Mouse (Mus musculus): Measurements from ENCODE around the gene Ift140. TPM values are rescaled to one million over a fixed set of nuclear protein-coding genes. Genes with fewer than 3 reads are reported as not detected.
A peak's percentile ranks its signal among the peaks of the same experiment; 100 is the strongest.
"Not testable (repeated sequence)": the region's sequence is repeated elsewhere in the genome, so short reads cannot be mapped to it uniquely, and the experiment has no call there.

Gene Ift140
- total RNA-seq, 2 experiments from 2014 or later: 25.6 to 30.1 TPM

GRCm38 (mm10) chr17:25114908-25115645 is 99.2 kb downstream of the Ift140 start:
- no peak for DNase-seq (ENCODE audit: low spot score in 2 of 2)

DNA sequence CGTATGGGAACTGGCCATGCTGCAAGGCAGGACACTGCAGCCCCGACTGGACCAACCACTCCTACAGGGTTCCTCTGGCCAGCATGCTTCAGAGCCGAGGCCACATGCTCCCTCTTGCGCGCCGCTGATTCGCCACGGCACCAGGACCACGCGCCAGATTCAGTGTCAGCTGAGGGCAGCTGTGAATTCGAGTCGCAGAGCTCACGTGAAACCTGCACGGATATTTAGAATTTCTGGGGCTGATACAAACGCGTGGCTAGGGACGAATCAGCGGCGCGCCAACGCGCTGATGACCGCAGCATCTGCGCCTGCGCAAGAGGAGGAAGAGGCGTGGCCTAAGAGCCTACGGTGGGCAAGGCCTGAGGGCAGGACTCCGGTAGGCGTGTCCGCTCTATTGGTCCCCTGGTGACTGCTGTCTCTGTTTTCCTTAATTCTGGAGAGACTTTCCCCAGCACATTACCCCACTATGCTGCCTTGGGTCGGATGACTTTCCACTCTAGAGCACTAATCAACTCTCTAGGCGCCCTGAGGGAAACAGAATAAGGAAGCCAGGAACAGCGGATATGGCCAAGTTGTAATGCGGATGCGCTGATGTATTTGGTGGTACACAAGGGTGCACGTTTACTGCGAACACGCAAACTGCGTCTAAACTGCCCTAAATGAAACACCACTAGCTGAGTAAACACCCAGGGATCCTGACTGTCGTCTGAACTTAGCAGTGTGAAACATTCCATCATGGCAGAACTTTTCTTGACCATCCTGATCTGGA is 100.0 kb downstream of the Ift140 start, which contains the start of gene Telo2:
Telo2 (minus strand) TSS at position 304 of the 769 bp plus-strand sequence.
- peak; percentile 94 for DNase-seq (ENCODE audit: low spot score in 2 of 2)

DNA sequence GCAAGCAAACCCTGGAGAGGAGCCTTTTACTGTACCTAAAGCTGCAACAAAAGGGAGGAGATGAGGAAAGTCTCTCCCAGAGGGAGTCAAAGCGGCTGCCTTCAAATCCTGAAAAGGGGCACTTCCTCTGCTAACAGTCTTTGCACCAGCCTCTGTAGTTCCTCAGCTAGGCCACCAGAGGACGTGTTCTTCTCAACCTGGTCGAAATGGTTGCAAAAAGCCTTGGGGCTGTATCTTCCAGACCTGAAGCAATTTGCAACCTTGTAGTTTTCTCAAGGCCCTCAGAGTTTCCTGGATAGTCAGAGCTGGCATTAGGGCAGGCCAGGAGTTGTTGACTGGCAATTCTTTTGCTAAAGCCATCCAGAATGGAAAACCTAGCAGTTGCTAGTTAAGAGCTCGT is 101.4 kb downstream of the Ift140 start:
- no peak for DNase-seq (ENCODE audit: low spot score in 2 of 2)

DNA sequence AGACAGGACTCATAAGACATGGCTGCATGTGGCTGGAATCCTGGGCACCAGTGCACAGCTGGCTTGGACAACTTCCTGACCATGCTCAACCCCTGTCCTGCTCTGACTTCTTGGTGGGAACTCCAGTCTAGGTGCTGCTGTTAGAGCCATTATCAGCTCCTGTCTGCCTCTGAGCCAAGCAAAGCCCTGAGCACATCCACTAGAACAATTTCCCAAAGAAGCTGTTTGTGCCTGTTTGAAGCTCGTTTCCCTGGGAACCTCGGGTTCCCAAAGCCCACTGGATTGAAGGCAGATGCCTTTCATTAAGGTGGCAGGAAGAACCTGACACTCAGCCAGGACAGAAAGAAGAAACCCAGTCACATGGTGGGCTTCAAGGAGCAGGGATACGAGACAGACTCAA is 104.5 kb downstream of the Ift140 start, which contains the start of gene Ptx4:
Ptx4 (plus strand) TSS at position 355 of the 400 bp plus-strand sequence.
- no peak for DNase-seq (ENCODE audit: low spot score in 2 of 2)

- no peak for DNase-seq (ENCODE audit: low spot score in 2 of 2)
Measured at GRCm38 (mm10) chr17:25123979-25124378, 108.1 kb downstream of the Ift140 start.

- DNase-seq (ENCODE audit: low spot score in 2 of 2): not testable (repeated sequence)
Measured at GRCm38 (mm10) chr17:25125442-25126060, 109.7 kb downstream of the Ift140 start.

- DNase-seq (ENCODE audit: low spot score in 2 of 2): no peak
Measured at GRCm38 (mm10) chr17:25127079-25127478, 111.2 kb downstream of the Ift140 start.

- no peak for DNase-seq (ENCODE audit: low spot score in 2 of 2)
Measured at GRCm38 (mm10) chr17:25127681-25128080, 111.8 kb downstream of the Ift140 start.

- DNase-seq (ENCODE audit: low spot score in 2 of 2): no peak
Measured at GRCm38 (mm10) chr17:25130060-25130459, 114.2 kb downstream of the Ift140 start.

DNA sequence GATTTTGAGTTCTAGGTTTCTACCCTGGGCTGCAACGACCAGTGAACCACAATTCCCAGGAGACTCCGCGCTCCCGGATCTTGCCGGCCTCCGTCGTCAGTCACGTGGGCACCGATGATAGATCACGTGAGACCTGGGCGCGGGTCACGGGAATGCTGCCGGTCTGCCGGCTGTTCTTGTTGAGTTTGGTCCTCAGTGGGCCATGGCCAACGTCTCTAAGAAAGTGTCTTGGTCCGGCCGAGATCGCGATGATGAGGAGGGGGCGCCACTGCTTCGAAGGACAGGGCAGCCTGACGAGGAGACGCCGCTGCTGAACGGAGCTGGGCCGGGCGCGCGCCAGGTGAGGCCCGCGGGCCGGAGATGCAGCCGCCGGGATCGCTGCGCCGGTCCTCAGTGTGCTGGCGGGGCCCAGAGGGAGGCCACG is 117.4 kb downstream of the Ift140 start, which contains the start of gene Clcn7:
Clcn7 (plus strand) TSS at position 117 of the 424 bp plus-strand sequence.
- DNase-seq (ENCODE audit: low spot score in 2 of 2): peak; percentile 92 to 93

- DNase-seq (ENCODE audit: low spot score in 2 of 2): no peak
Measured at GRCm38 (mm10) chr17:25135622-25136021, 119.7 kb downstream of the Ift140 start.

DNA sequence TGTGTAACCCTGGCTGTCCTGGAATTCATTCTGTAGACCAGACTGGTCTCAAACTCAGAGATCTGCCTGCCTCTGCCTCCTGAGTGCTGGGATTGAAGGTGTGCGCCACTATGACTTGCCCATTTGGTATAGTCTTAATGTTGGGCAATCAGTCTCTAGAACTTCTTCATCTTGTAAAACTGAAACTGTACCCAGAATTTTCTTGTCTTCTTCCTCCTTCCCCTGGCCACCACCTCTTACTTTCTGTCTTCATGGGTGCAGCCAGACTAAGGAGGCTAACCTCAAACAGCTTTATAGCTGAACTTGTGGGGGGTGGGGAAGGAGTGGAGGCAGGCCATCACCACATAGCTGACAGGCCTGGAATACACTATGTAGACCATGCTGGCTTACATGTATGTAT is 122.9 kb downstream of the Ift140 start:
- DNase-seq (ENCODE audit: low spot score in 2 of 2): no peak

DNA sequence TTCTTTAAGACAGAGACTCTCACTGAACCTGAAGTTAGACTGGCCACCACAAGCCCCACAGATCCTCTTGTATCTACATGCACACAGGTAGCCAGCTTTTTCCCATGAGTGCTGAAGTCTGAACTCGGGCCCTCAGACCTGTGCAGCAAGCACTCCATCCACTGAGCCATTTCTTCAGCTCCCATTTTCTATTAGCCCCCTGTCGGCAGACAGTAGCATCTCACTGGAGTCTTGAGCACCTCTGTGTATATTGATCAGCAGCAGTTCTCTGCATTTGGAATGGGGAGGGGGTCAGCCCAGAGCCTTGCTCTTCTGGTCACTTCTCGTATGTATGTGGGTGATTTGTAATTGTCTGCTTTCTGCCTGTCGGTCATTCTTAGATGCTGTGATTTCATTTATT is 124.1 kb downstream of the Ift140 start:
- DNase-seq (ENCODE audit: low spot score in 2 of 2): no peak

Other genes starting within 250 kb of the Ift140 start
- not detected for gene Meiob, start 211.8 kb upstream of the Ift140 start, total RNA-seq (2021)
- gene Hagh, start 175.9 kb upstream of the Ift140 start, total RNA-seq (2021): 10 to 100 TPM; 81.5 to 87.7 TPM
- 10 to 100 TPM; 15.6 to 16.2 TPM for gene Fahd1, start 165.7 kb upstream of the Ift140 start, total RNA-seq (2021)
- not detected for gene Igfals, start 150.1 kb upstream of the Ift140 start, total RNA-seq (2021)
- gene Nubp2, start 129.7 kb upstream of the Ift140 start, total RNA-seq (2021): 10 to 100 TPM; 40.4 to 40.5 TPM
- 10 to 100 TPM; 36.4 to 36.9 TPM for gene Spsb3, start 129.4 kb upstream of the Ift140 start, total RNA-seq (2021)
- gene Eme2, start 121.0 kb upstream of the Ift140 start, total RNA-seq (2021): 10 to 100 TPM; 61.6 to 62.1 TPM
- gene Mrps34, start 121.0 kb upstream of the Ift140 start, total RNA-seq (2021): 10 to 100 TPM; 74.1 to 77.8 TPM
- 10 to 100 TPM; 40.8 to 44.2 TPM for gene Nme3, start 119.6 kb upstream of the Ift140 start, total RNA-seq (2021)
- 100 to 1,000 TPM; 276 to 287 TPM for gene Mapk8ip3, start 79.1 kb upstream of the Ift140 start, total RNA-seq (2021)
- 10 to 100 TPM; 13.0 to 14.1 TPM for gene Jpt2, start 55.4 kb upstream of the Ift140 start, total RNA-seq (2021)
- 10 to 100 TPM; 27.2 to 28.9 TPM for gene Cramp1l, start 297 bp upstream of the Ift140 start, total RNA-seq (2021)
- gene Tmem204, start 67.5 kb downstream of the Ift140 start, total RNA-seq (2021): 1 to 10 TPM; 7.4 to 7.9 TPM
- gene Telo2, start 99.9 kb downstream of the Ift140 start, total RNA-seq (2021): 10 to 100 TPM; 36.5 to 43.3 TPM
- gene Ptx4, start 104.7 kb downstream of the Ift140 start, total RNA-seq (2021): 1 to 10 TPM in 1 of 2 experiments, under 1 TPM in 1; 0.89 to 1.4 TPM
- gene Clcn7, start 117.3 kb downstream of the Ift140 start, total RNA-seq (2021): 10 to 100 TPM; 40.3 to 46.5 TPM
- under 1 TPM in 1 of 2 experiments, not detected in 1; 0.18 TPM for gene Ccdc154, start 146.4 kb downstream of the Ift140 start, total RNA-seq (2021)
- not detected for gene Gm38655, start 159.4 kb downstream of the Ift140 start, total RNA-seq (2021)
- 10 to 100 TPM; 18.2 to 19.0 TPM for gene BC003965, start 168.5 kb downstream of the Ift140 start, total RNA-seq (2021)
- gene Unkl, start 172.3 kb downstream of the Ift140 start, total RNA-seq (2021): 10 to 100 TPM; 32.0 to 33.7 TPM
- 10 to 100 TPM; 59.1 to 62.9 TPM for gene Gnptg, start 224.0 kb downstream of the Ift140 start, total RNA-seq (2021)
- gene Tsr3, start 224.1 kb downstream of the Ift140 start, total RNA-seq (2021): 10 to 100 TPM; 31.0 to 35.6 TPM
- 10 to 100 TPM; 13.7 to 14.6 TPM for gene Baiap3, start 240.3 kb downstream of the Ift140 start, total RNA-seq (2021)

Data from layer of hippocampus, postnatal 10 days (tissue).